Comparison of ENCODE assay signal across 9 mouse cellular contexts in genomic region chr19:15866851-15867250, GRCm38 (mm10).
DNase-seq lines count a peak whose midpoint lies in the region; TF ChIP-seq lines count a peak whose summit lies in the region.
"Had no signal": no experiment of that assay in that cellular context is flagged by ENCODE, and none has a peak within 500 bp of the region (broad histone marks: within the 10 kb centered on the region; RNA-seq: fewer than 3 reads in every experiment).

No protein-coding gene starts in this region.

- H3K27ac ChIP-seq in gastrocnemius, adult 2 months: no peak overlapping the region
- H3K27ac ChIP-seq in testis, adult 2 months (ENCODE audit: control insufficient read depth, insufficient read depth, low read depth, low read length): no peak overlapping the region
- H3K27ac ChIP-seq: hindbrain, embryonic 15.5 days had no signal

- intact Hi-C loops in gastrocnemius, adult 2 months (cut with DNase I): loop anchor here (5.0 kb wide), 2 partner anchors 100 to 115 kb away; partner anchors contain the start of gene Cep78
- intact Hi-C loops in gastrocnemius, postnatal 36 days (cut with DNase I): loop anchor here (2.0 kb wide), 1 partner anchor 98 kb away; no protein-coding TSS in a partner anchor

- TF ChIP-seq CTCF in gastrocnemius, adult 2 months (IDR thresholded peaks at IDR 0.05): peak; percentile 63
- TF ChIP-seq CTCF in testis, adult 2 months (IDR thresholded peaks at IDR 0.05; ENCODE audit: control insufficient read depth, insufficient read depth, insufficient replicate concordance, low read depth, low read length): peak; percentile 42; the same call in 1 of the 2 replicates

- no peak for TF ChIP-seq POLR2A in testis, adult 2 months (IDR thresholded peaks at IDR 0.05; ENCODE audit: control insufficient read depth, low read depth, low read length)

- no peak for DNase-seq in gastrocnemius, adult 2 months
- DNase-seq in gastrocnemius, postnatal 4 days (ENCODE audit: low spot score in 2 of 2): no peak
- DNase-seq in testis, postnatal 14 days (ENCODE audit: low spot score): no peak
- DNase-seq in embryo, embryonic 10.5 days (ENCODE audit: low spot score): peak; percentile 53
- peak; percentile 37 for DNase-seq in lung, postnatal 14 days
- DNase-seq in gastrocnemius, postnatal 36 days: no peak
- DNase-seq in right cerebral cortex, adult 2 months (ENCODE audit: low spot score in 2 of 2): no peak

- H3K4me3 ChIP-seq in gastrocnemius, adult 2 months: no peak overlapping the region
- no peak overlapping the region for H3K4me3 ChIP-seq in testis, adult 2 months (ENCODE audit: control insufficient read depth, low read depth, low read length)
- H3K4me3 ChIP-seq: hindbrain, embryonic 15.5 days had no signal

- H3K36me3 ChIP-seq in testis, adult 2 months (ENCODE audit: control insufficient read depth, insufficient read depth, low read length): no peaks in the 10 kb centered on the region
- H3K36me3 ChIP-seq: hindbrain, embryonic 15.5 days had no signal

- no peaks in the 10 kb centered on the region for H3K4me1 ChIP-seq in testis, adult 2 months (ENCODE audit: control insufficient read depth, insufficient read depth, low read length)

- no peaks in the 10 kb centered on the region for H3K27me3 ChIP-seq in testis, adult 2 months (ENCODE audit: control insufficient read depth, insufficient read depth, low read length)
- H3K27me3 ChIP-seq: hindbrain, embryonic 15.5 days had no signal

Comparison
In these comparisons a context has a peak if more than half of its experiments do, and no peak if none do; other contexts are left out.
1. DNase-seq: peak in embryo, embryonic 10.5 days (single experiment) and lung, postnatal 14 days (single experiment); none in gastrocnemius, adult 2 months (single experiment), gastrocnemius, postnatal 4 days (0 of 2), testis, postnatal 14 days (single experiment), gastrocnemius, postnatal 36 days (0 of 2) and right cerebral cortex, adult 2 months (0 of 2).